Mouse (Mus musculus): ENCODE results near the gene Wnt4.

Wnt4 gene

GRCm38 (mm10) chr4:137277166-137277513, at the start of gene Wnt4:
Gene Wnt4 (plus strand): TSS chr4:137277489.
- no peak for DNase-seq (ENCODE audit: low read depth)

- no peak for DNase-seq (ENCODE audit: low read depth)
Measured at GRCm38 (mm10) chr4:137228566-137229115, 48.6 kb upstream of the Wnt4 start.

GRCm38 (mm10) chr4:137231494-137232470, 45.5 kb upstream of the Wnt4 start:
- DNase-seq (ENCODE audit: low read depth) = peak; percentile 76

GRCm38 (mm10) chr4:137233632-137234031, 43.7 kb upstream of the Wnt4 start:
- DNase-seq (ENCODE audit: low read depth) = no peak

- DNase-seq (ENCODE audit: low read depth) = peak; percentile 25
Measured at GRCm38 (mm10) chr4:137234444-137234843, 42.8 kb upstream of the Wnt4 start.

GRCm38 (mm10) chr4:137235368-137235767, 41.9 kb upstream of the Wnt4 start:
- DNase-seq (ENCODE audit: low read depth) = no peak

- DNase-seq (ENCODE audit: low read depth) = no peak
Measured at GRCm38 (mm10) chr4:137244883-137245282, 32.4 kb upstream of the Wnt4 start.

- no peak for DNase-seq (ENCODE audit: low read depth)
Measured at GRCm38 (mm10) chr4:137250333-137250732, 27.0 kb upstream of the Wnt4 start.

GRCm38 (mm10) chr4:137250849-137251248, 26.4 kb upstream of the Wnt4 start:
- no peak for DNase-seq (ENCODE audit: low read depth)

GRCm38 (mm10) chr4:137253601-137254000, 23.7 kb upstream of the Wnt4 start:
- DNase-seq (ENCODE audit: low read depth) = no peak

- no peak for DNase-seq (ENCODE audit: low read depth)
Measured at GRCm38 (mm10) chr4:137254206-137254976, 22.9 kb upstream of the Wnt4 start.

GRCm38 (mm10) chr4:137255568-137255967, 21.7 kb upstream of the Wnt4 start:
- DNase-seq (ENCODE audit: low read depth) = no peak

- no peak for DNase-seq (ENCODE audit: low read depth)
Measured at GRCm38 (mm10) chr4:137261826-137262225, 15.5 kb upstream of the Wnt4 start.

- DNase-seq (ENCODE audit: low read depth) = no peak
Measured at GRCm38 (mm10) chr4:137264066-137264465, 13.2 kb upstream of the Wnt4 start.

GRCm38 (mm10) chr4:137265116-137265515, 12.2 kb upstream of the Wnt4 start:
- no peak for DNase-seq (ENCODE audit: low read depth)

- DNase-seq (ENCODE audit: low read depth) = no peak
Measured at GRCm38 (mm10) chr4:137268541-137268940, 8.7 kb upstream of the Wnt4 start.

- no peak for DNase-seq (ENCODE audit: low read depth)
Measured at GRCm38 (mm10) chr4:137271856-137272255, 5.4 kb upstream of the Wnt4 start.

- DNase-seq (ENCODE audit: low read depth) = no peak
Measured at GRCm38 (mm10) chr4:137274304-137274703, 3.0 kb upstream of the Wnt4 start.

- DNase-seq (ENCODE audit: low read depth) = no peak
Measured at GRCm38 (mm10) chr4:137276443-137277165, 685 bp upstream of the Wnt4 start.

GRCm38 (mm10) chr4:137277600-137278143, 383 bp downstream of the Wnt4 start:
- DNase-seq (ENCODE audit: low read depth) = no peak

- no peak for DNase-seq (ENCODE audit: low read depth)
Measured at GRCm38 (mm10) chr4:137278144-137279040, 1.1 kb downstream of the Wnt4 start.

All from fibroblast of lung, adult 2 months (primary cell).